Mouse (Mus musculus) forebrain, embryonic 16.5 days (tissue): ENCODE measurements around the gene Syf2. TPM values are rescaled to one million over a fixed set of nuclear protein-coding genes. Genes with fewer than 3 reads are reported as not detected.

Source experiments
- ATAC-seq: fragments of 200-750 bp; cut with Nextera tagmentation; 2 replicates; pipeline ENCODE4 v1.8.0; 2017; ENCODE audit warnings: mild to moderate bottlenecking, moderate library complexity
- H3K27ac ChIP-seq: fragments of 300-500 bp; sonication (generic); 2 replicates; pipeline ENCODE4 v1.5.1; 2014; ENCODE audit warnings: low read length, control low read depth
- H3K27me3 ChIP-seq: fragments of 300-500 bp; sonication (generic); replicated peaks from 2 replicates; pipeline ENCODE4 v1.6.1; 2014; ENCODE audit warnings: low read length; ENCODE audit not compliant: control insufficient read depth, insufficient read depth
- H3K36me3 ChIP-seq: fragments of 300-500 bp; sonication (generic); 2 replicates; pipeline ENCODE4 v1.6.1; 2014; ENCODE audit not compliant: control insufficient read depth, insufficient read depth
- H3K4me1 ChIP-seq: fragments of 300-500 bp; sonication (generic); replicated peaks from 2 replicates; pipeline ENCODE4 v1.6.1; 2014; ENCODE audit warnings: low read length; ENCODE audit not compliant: control insufficient read depth, insufficient read depth
- H3K4me2 ChIP-seq: fragments of 300-500 bp; sonication (generic); 2 replicates; pipeline ENCODE4 v1.6.1; 2014; ENCODE audit warnings: mild to moderate bottlenecking, low read length, control low read depth
- H3K4me3 ChIP-seq: fragments of 300-500 bp; sonication (generic); replicated peaks from 2 replicates; pipeline ENCODE4 v1.5.1; 2014; ENCODE audit warnings: mild to moderate bottlenecking, low read length, control low read depth
- H3K9ac ChIP-seq: fragments of 300-500 bp; sonication (generic); replicated peaks from 2 replicates; pipeline ENCODE4 v1.6.1; 2014; ENCODE audit warnings: low read depth, low read length, control low read depth
- H3K9me3 ChIP-seq: fragments of 300-500 bp; sonication (generic); 2 replicates; pipeline ENCODE4 v1.6.1; 2016; ENCODE audit warnings: low read length; ENCODE audit not compliant: control insufficient read depth
- WGBS: fragments of 180-500 bp; shearing (Covaris S2); extraction: QIAGEN DNeasy Blood & Tissue Kit; methylation state at CpG from one replicate; pipeline ENCODE4 v1.1.7; 2014; 5-methylcytosine and 5-hydroxymethylcytosine counted together
- polyA plus RNA-seq: library from polyadenylated mRNA; unstranded; fragments of >200 nt; fragmentation: Nextera tagmentation; extraction: Ambion mirVana; gene quantifications from 2 replicates; pipeline ENCODE4 v1.2.1, GENCODE M21; 2015

The Syf2 gene
- polyA plus RNA-seq, 1 experiment from 2014 or later = 73.2 TPM

GRCm38 (mm10) chr4:134913413-134913812 lies 17.3 kb upstream of the Syf2 start:
- Histone ChIP-seq H3K27ac (no peak overlapping the region), H3K4me1 (peaks cover 17% of the 10 kb centered on the region), H3K4me3 (no peak overlapping the region), H3K27me3 (no peaks in the 10 kb centered on the region), H3K36me3 (peaks cover 11% of the 10 kb centered on the region), H3K9me3 (no peaks in the 10 kb centered on the region), H3K9ac (no peak overlapping the region), H3K4me2 (peak overlapping the region; percentile 89)
- ATAC-seq = 0 out of 2 replicates have a peak, but pooled peaks have one; percentile 30
- 25% methylated on average over 3 of the region's 3 CpGs for WGBS

GRCm38 (mm10) chr4:134914122-134914863 lies 16.4 kb upstream of the Syf2 start:
- peak; percentile 75 for ATAC-seq
- Histone ChIP-seq H3K27ac (peak overlapping the region; percentile 95), H3K27me3 (no peaks in the 10 kb centered on the region), H3K9ac (peak overlapping the region; percentile 95), H3K4me1 (peaks cover 17% of the 10 kb centered on the region), H3K9me3 (no peaks in the 10 kb centered on the region), H3K36me3 (peaks cover 9% of the 10 kb centered on the region), H3K4me2 (peak overlapping the region; percentile 89), H3K4me3 (peak overlapping the region; percentile 95)
- WGBS = under 1% methylated on average over 43 of the region's 43 CpGs

GRCm38 (mm10) chr4:134914864-134915209 lies 15.9 kb upstream of the Syf2 start, which contains the start of gene Tmem50a:
Gene Tmem50a (minus strand): TSS chr4:134915024.
- H3K27me3 ChIP-seq = no peaks in the 10 kb centered on the region
- H3K9me3 ChIP-seq = no peaks in the 10 kb centered on the region
- peak within 1 kb of the TSS; percentile 89 for H3K4me2 ChIP-seq
- WGBS = 0% methylated on average over 25 of the region's 25 CpGs
- peak within 1 kb of the TSS; percentile 95 for H3K9ac ChIP-seq
- ATAC-seq = peak; percentile 94
- peak within 1 kb of the TSS; percentile 95 for H3K27ac ChIP-seq
- H3K4me3 ChIP-seq = peak within 1 kb of the TSS; percentile 95
- H3K36me3 ChIP-seq = peaks cover 5% of the 10 kb centered on the region; the same call in 1 of the 2 replicates
- peaks cover 17% of the 10 kb centered on the region for H3K4me1 ChIP-seq

GRCm38 (mm10) chr4:134915223-134916050 lies 15.3 kb upstream of the Syf2 start:
- Histone ChIP-seq H3K27ac (peak overlapping the region; percentile 95; the same call in 1 of the 2 replicates), H3K9me3 (no peaks in the 10 kb centered on the region), H3K4me3 (peak overlapping the region; percentile 95), H3K4me2 (peak overlapping the region; percentile 89), H3K27me3 (no peaks in the 10 kb centered on the region), H3K36me3 (peaks cover 5% of the 10 kb centered on the region; the same call in 1 of the 2 replicates), H3K4me1 (peaks cover 17% of the 10 kb centered on the region), H3K9ac (peak overlapping the region; percentile 95)
- ATAC-seq = peak; percentile 24; the same call in 1 of the 2 replicates
- 53% methylated on average over 14 of the region's 14 CpGs for WGBS

- Histone ChIP-seq H3K9ac (no peak overlapping the region), H3K4me1 (peaks cover 18% of the 10 kb centered on the region), H3K9me3 (no peaks in the 10 kb centered on the region), H3K27ac (no peak overlapping the region), H3K4me3 (no peak overlapping the region), H3K27me3 (no peaks in the 10 kb centered on the region), H3K4me2 (no peak overlapping the region), H3K36me3 (no peaks in the 10 kb centered on the region)
- no peak for ATAC-seq
- 73% methylated on average over 3 of the region's 3 CpGs for WGBS
These were observed 13.5 kb upstream of the Syf2 start for GRCm38 (mm10) chr4:134917194-134917593.

GRCm38 (mm10) chr4:134918381-134918780 lies 12.3 kb upstream of the Syf2 start:
- H3K4me2 ChIP-seq = no peak overlapping the region
- WGBS = 67% methylated on average over 7 of the region's 7 CpGs
- H3K9me3 ChIP-seq = no peaks in the 10 kb centered on the region
- H3K27ac ChIP-seq = no peak overlapping the region
- H3K36me3 ChIP-seq = no peaks in the 10 kb centered on the region
- no peak for ATAC-seq
- H3K27me3 ChIP-seq = no peaks in the 10 kb centered on the region
- H3K9ac ChIP-seq = no peak overlapping the region
- peaks cover 16% of the 10 kb centered on the region for H3K4me1 ChIP-seq
- no peak overlapping the region for H3K4me3 ChIP-seq

GRCm38 (mm10) chr4:134919733-134920540 lies 10.8 kb upstream of the Syf2 start:
- Histone ChIP-seq H3K4me3 (no peak overlapping the region), H3K27me3 (no peaks in the 10 kb centered on the region), H3K9ac (no peak overlapping the region), H3K9me3 (no peaks in the 10 kb centered on the region), H3K27ac (no peak overlapping the region), H3K4me2 (no peak overlapping the region), H3K4me1 (peaks cover 14% of the 10 kb centered on the region), H3K36me3 (no peaks in the 10 kb centered on the region)
- no peak for ATAC-seq
- 43% methylated on average over 12 of the region's 12 CpGs for WGBS

GRCm38 (mm10) chr4:134920631-134921030 lies 10.1 kb upstream of the Syf2 start:
- Histone ChIP-seq H3K9ac (no peak overlapping the region), H3K4me2 (no peak overlapping the region), H3K4me1 (peaks cover 15% of the 10 kb centered on the region), H3K9me3 (no peaks in the 10 kb centered on the region), H3K27ac (no peak overlapping the region), H3K4me3 (no peak overlapping the region), H3K36me3 (peaks cover 6% of the 10 kb centered on the region), H3K27me3 (no peaks in the 10 kb centered on the region)
- no peak for ATAC-seq
- WGBS = 96% methylated on average over 6 of the region's 6 CpGs

GRCm38 (mm10) chr4:134921703-134922102 lies 9.0 kb upstream of the Syf2 start:
- ATAC-seq = no peak
- WGBS = 99% methylated on average over 4 of the region's 4 CpGs
- Histone ChIP-seq H3K27me3 (no peaks in the 10 kb centered on the region), H3K4me3 (no peak overlapping the region), H3K9ac (no peak overlapping the region), H3K9me3 (no peaks in the 10 kb centered on the region), H3K4me1 (peaks cover 23% of the 10 kb centered on the region), H3K4me2 (no peak overlapping the region), H3K36me3 (peaks cover 15% of the 10 kb centered on the region), H3K27ac (no peak overlapping the region)
